Mouse (Mus musculus): Measurements from ENCODE around the gene Clec4g.
A peak's percentile ranks its signal among the peaks of the same experiment; 100 is the strongest.

Gene Clec4g

GRCm38 (mm10) chr8:3679236-3679635 lies 41.2 kb downstream of the Clec4g start:
- DNase-seq (ENCODE audit: low read depth, low spot score) = no peak

GRCm38 (mm10) chr8:3678831-3679230 lies 41.6 kb downstream of the Clec4g start:
- DNase-seq (ENCODE audit: low read depth, low spot score) = no peak

GRCm38 (mm10) chr8:3676993-3677579 lies 43.4 kb downstream of the Clec4g start:
- peak; percentile 25 for DNase-seq (ENCODE audit: low read depth, low spot score)

GRCm38 (mm10) chr8:3676131-3676992 lies 44.1 kb downstream of the Clec4g start, which contains the start of gene Trappc5:
Gene Trappc5, plus strand, starts transcription at chr8:3676299.
- DNase-seq (ENCODE audit: low read depth, low spot score) = peak; percentile 95

GRCm38 (mm10) chr8:3674671-3675070 lies 45.8 kb downstream of the Clec4g start:
- DNase-seq (ENCODE audit: low read depth, low spot score) = no peak

- DNase-seq (ENCODE audit: low read depth, low spot score) = peak; percentile 86
Measured at GRCm38 (mm10) chr8:3671980-3672491, 48.4 kb downstream of the Clec4g start, which contains the start of gene Fcor. Gene Fcor, minus strand, starts transcription at chr8:3672362.

- DNase-seq (ENCODE audit: low read depth, low spot score) = no peak
Measured at GRCm38 (mm10) chr8:3670388-3670787, 50.1 kb downstream of the Clec4g start.

- no peak for DNase-seq (ENCODE audit: low read depth, low spot score)
Measured at GRCm38 (mm10) chr8:3665507-3665906, 54.9 kb downstream of the Clec4g start, which contains the start of gene Mcemp1. Gene Mcemp1, plus strand, starts transcription at chr8:3665754.

- DNase-seq (ENCODE audit: low read depth, low spot score) = no peak
Measured at GRCm38 (mm10) chr8:3664405-3664804, 56.0 kb downstream of the Clec4g start.

- no peak for DNase-seq (ENCODE audit: low read depth, low spot score)
Measured at GRCm38 (mm10) chr8:3660889-3661288, 59.6 kb downstream of the Clec4g start.

Measured in mesoderm, embryonic 11.5 days (tissue).